Mouse (Mus musculus) spleen, adult 2 months (tissue): Measurements from ENCODE around the gene Gm128.

ENCODE experiments used
- CTCF ChIP-seq: fragments of 200-500 bp; IDR thresholded peaks from 2 replicates; pipeline ENCODE4 v1.5.1; 2011; ENCODE audit warnings: mild to moderate bottlenecking, inconsistent platforms; ENCODE audit not compliant: insufficient read depth, insufficient read length, insufficient replicate concordance; ENCODE audit errors: extremely low read depth
- POLR2A ChIP-seq: fragments of 200-500 bp; IDR thresholded peaks from 2 replicates; pipeline ENCODE4 v1.6.1; 2011; ENCODE audit warnings: low read depth, low read length, inconsistent platforms

DNA sequence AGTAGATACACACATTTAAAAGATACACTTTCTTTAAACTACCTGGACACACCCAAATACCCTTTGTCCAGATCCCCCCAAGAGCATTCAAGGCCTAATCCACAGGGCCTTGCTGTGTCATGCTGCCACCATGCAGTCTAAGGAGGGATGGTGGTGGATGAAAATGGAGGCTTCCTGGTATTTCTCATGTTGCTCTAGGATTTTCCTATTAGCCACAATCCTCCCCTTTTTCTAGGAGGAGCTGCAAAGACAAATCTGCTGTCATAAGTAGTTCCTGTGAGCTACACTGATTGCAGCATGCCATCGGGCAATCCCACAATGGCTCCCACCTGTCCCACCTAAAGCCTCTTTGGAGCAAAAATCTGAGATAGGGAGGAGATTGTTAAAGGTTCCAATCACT is 14.2 kb downstream of the Gm128 start:
- no peak for TF ChIP-seq CTCF
- TF ChIP-seq POLR2A, result no peak
